Comparison of ENCODE assay signal across 12 mouse cellular contexts in genomic region chr13:51253371-51253770, GRCm38 (mm10).
"Had no signal": no experiment of that assay in that cellular context is flagged by ENCODE, and none has a peak within 500 bp of the region (broad histone marks: within the 10 kb centered on the region; RNA-seq: fewer than 3 reads in every experiment).

No protein-coding gene starts in this region.

- DNase-seq: lung, adult 18-20 months; lung, embryonic 14.5 days; lung, postnatal 10 days; lung, postnatal 4 days; midbrain, embryonic 14.5 days; right cerebral cortex, postnatal 14 days; thymus, adult 18-20 months; thymus, postnatal 25 days; thymus, postnatal 4 days had no signal

- ATAC-seq: midbrain, embryonic 16.5 days had no signal

- H3K27me3 ChIP-seq: midbrain, embryonic 12.5 days; neural tube, embryonic 12.5 days had no signal
